Mouse (Mus musculus) neural tube, embryonic 12.5 days (tissue): ENCODE measurements around the gene Hp1bp3. TPM values are rescaled to one million over a fixed set of nuclear protein-coding genes. Genes with fewer than 3 reads are reported as not detected.

Source experiments
- ATAC-seq: fragments of 200-750 bp; cut with Nextera tagmentation; 2 replicates; pipeline ENCODE4 v1.8.0; 2017; ENCODE audit warnings: low read depth, mild to moderate bottlenecking, moderate TSS enrichment, moderate library complexity; ENCODE audit not compliant: low FRiP score
- H3K27ac ChIP-seq: fragments of 300-500 bp; sonication (generic); 2 replicates; pipeline ENCODE4 v1.5.1; 2016
- H3K27me3 ChIP-seq: fragments of 300-500 bp; sonication (generic); replicated peaks from 2 replicates; pipeline ENCODE4 v1.6.1; 2016; ENCODE audit warnings: mild to moderate bottlenecking
- H3K36me3 ChIP-seq: fragments of 300-500 bp; sonication (generic); 2 replicates; pipeline ENCODE4 v1.6.1; 2016; ENCODE audit warnings: mild to moderate bottlenecking
- H3K4me1 ChIP-seq: fragments of 300-500 bp; sonication (generic); 2 replicates; pipeline ENCODE4 v1.6.1; 2016
- H3K4me2 ChIP-seq: fragments of 300-500 bp; sonication (generic); replicated peaks from 2 replicates; pipeline ENCODE4 v1.6.1; 2016; ENCODE audit warnings: mild to moderate bottlenecking
- H3K4me3 ChIP-seq: fragments of 300-500 bp; sonication (generic); 2 replicates; pipeline ENCODE4 v1.5.1; 2016
- H3K9ac ChIP-seq: fragments of 300-500 bp; sonication (generic); 2 replicates; pipeline ENCODE4 v1.6.1; 2016; ENCODE audit warnings: mild to moderate bottlenecking
- H3K9me3 ChIP-seq: fragments of 300-500 bp; sonication (generic); 2 replicates; pipeline ENCODE4 v1.6.1; 2016; ENCODE audit warnings: mild to moderate bottlenecking
- WGBS: fragments of 180-500 bp; shearing (Covaris S2); methylation state at CpG from one replicate; pipeline ENCODE4 v1.1.7; 2016; 5-methylcytosine and 5-hydroxymethylcytosine counted together
- polyA plus RNA-seq: library from polyadenylated mRNA; unstranded; fragments of >200 nt; fragmentation: Nextera tagmentation; extraction: Ambion mirVana; gene quantifications from 2 replicates; pipeline ENCODE4 v1.2.1, GENCODE M21; 2016

Gene Hp1bp3
- polyA plus RNA-seq, 1 experiment from 2014 or later: 193 TPM

- no peak overlapping the region for H3K9ac ChIP-seq
- no peaks in the 10 kb centered on the region for H3K4me1 ChIP-seq
- peaks cover 82% of the 10 kb centered on the region for H3K36me3 ChIP-seq
- H3K27me3 ChIP-seq: no peaks in the 10 kb centered on the region
- no peak overlapping the region for H3K4me3 ChIP-seq
- no peak overlapping the region for H3K4me2 ChIP-seq
- ATAC-seq: no peak
- H3K27ac ChIP-seq: no peak overlapping the region
- WGBS: 89% methylated on average over 9 of the region's 9 CpGs
- H3K9me3 ChIP-seq: no peaks in the 10 kb centered on the region
Observed at GRCm38 (mm10) chr4:138201696-138202095, 14.4 kb upstream of the Hp1bp3 start.

GRCm38 (mm10) chr4:138210116-138210515 is 6.0 kb upstream of the Hp1bp3 start:
- no peak for ATAC-seq
- Histone ChIP-seq H3K27ac (no peak overlapping the region), H3K4me2 (no peak overlapping the region), H3K36me3 (peaks cover 41% of the 10 kb centered on the region), H3K4me3 (no peak overlapping the region), H3K9ac (no peak overlapping the region), H3K27me3 (no peaks in the 10 kb centered on the region), H3K4me1 (no peaks in the 10 kb centered on the region), H3K9me3 (no peaks in the 10 kb centered on the region)
- WGBS: 96% methylated on average over 5 of the region's 5 CpGs

GRCm38 (mm10) chr4:138213861-138214260 is 2.2 kb upstream of the Hp1bp3 start:
- Histone ChIP-seq H3K9ac (no peak overlapping the region), H3K4me3 (no peak overlapping the region), H3K27me3 (no peaks in the 10 kb centered on the region), H3K36me3 (peaks cover 14% of the 10 kb centered on the region), H3K4me1 (peaks cover 16% of the 10 kb centered on the region), H3K9me3 (no peaks in the 10 kb centered on the region), H3K4me2 (no peak overlapping the region), H3K27ac (no peak overlapping the region)
- no peak for ATAC-seq
- 91% methylated on average over 3 of the region's 3 CpGs for WGBS

- H3K4me2 ChIP-seq: peak overlapping the region; percentile 71
- H3K9ac ChIP-seq: peak overlapping the region; percentile 96
- no peak for ATAC-seq
- H3K9me3 ChIP-seq: no peaks in the 10 kb centered on the region
- no peaks in the 10 kb centered on the region for H3K36me3 ChIP-seq
- H3K27me3 ChIP-seq: no peaks in the 10 kb centered on the region
- peaks cover 27% of the 10 kb centered on the region for H3K4me1 ChIP-seq
- H3K4me3 ChIP-seq: peak overlapping the region; percentile 99
- WGBS: 48% methylated on average over 13 of the region's 13 CpGs
- H3K27ac ChIP-seq: peak overlapping the region; percentile 98
Observed at GRCm38 (mm10) chr4:138215671-138216199, 361 bp upstream of the Hp1bp3 start.

- peak overlapping the region; percentile 99 for H3K4me3 ChIP-seq
- under 1% methylated on average over 60 of the region's 68 CpGs for WGBS
- H3K27me3 ChIP-seq: no peaks in the 10 kb centered on the region
- peak overlapping the region; percentile 98 for H3K27ac ChIP-seq
- no peaks in the 10 kb centered on the region for H3K36me3 ChIP-seq
- H3K9me3 ChIP-seq: no peaks in the 10 kb centered on the region
- peak; percentile 96 for ATAC-seq
- peak overlapping the region; percentile 71 for H3K4me2 ChIP-seq
- peaks cover 27% of the 10 kb centered on the region for H3K4me1 ChIP-seq
- peak overlapping the region; percentile 96 for H3K9ac ChIP-seq
Observed at GRCm38 (mm10) chr4:138216891-138217392, 846 bp downstream of the Hp1bp3 start.

- peaks cover 4% of the 10 kb centered on the region; the same call in 1 of the 2 replicates for H3K36me3 ChIP-seq
- peak overlapping the region; percentile 99 for H3K4me3 ChIP-seq
- no peaks in the 10 kb centered on the region for H3K9me3 ChIP-seq
- peak; percentile 14 for ATAC-seq
- peak overlapping the region; percentile 96 for H3K9ac ChIP-seq
- peak overlapping the region; percentile 98; the same call in 1 of the 2 replicates for H3K27ac ChIP-seq
- H3K4me1 ChIP-seq: peaks cover 27% of the 10 kb centered on the region
- WGBS: under 1% methylated on average over 33 of the region's 36 CpGs
- H3K4me2 ChIP-seq: peak overlapping the region; percentile 71
- H3K27me3 ChIP-seq: no peaks in the 10 kb centered on the region
Observed at GRCm38 (mm10) chr4:138217441-138217840, 1.3 kb downstream of the Hp1bp3 start.

- no peak overlapping the region for H3K27ac ChIP-seq
- no peaks in the 10 kb centered on the region for H3K27me3 ChIP-seq
- WGBS: 84% methylated on average over 11 of the region's 11 CpGs
- H3K4me1 ChIP-seq: peaks cover 27% of the 10 kb centered on the region
- H3K36me3 ChIP-seq: peaks cover 11% of the 10 kb centered on the region
- peak overlapping the region; percentile 71 for H3K4me2 ChIP-seq
- peak overlapping the region; percentile 96 for H3K9ac ChIP-seq
- no peaks in the 10 kb centered on the region for H3K9me3 ChIP-seq
- H3K4me3 ChIP-seq: peak overlapping the region; percentile 99
- no peak for ATAC-seq
Observed at GRCm38 (mm10) chr4:138217951-138218685, 2.0 kb downstream of the Hp1bp3 start.

GRCm38 (mm10) chr4:138219331-138219730 is 3.2 kb downstream of the Hp1bp3 start:
- 91% methylated on average over 5 of the region's 5 CpGs for WGBS
- Histone ChIP-seq H3K4me1 (peaks cover 27% of the 10 kb centered on the region), H3K27me3 (no peaks in the 10 kb centered on the region), H3K36me3 (peaks cover 23% of the 10 kb centered on the region), H3K4me2 (peak overlapping the region; percentile 71; the same call in 1 of the 2 replicates), H3K4me3 (no peak overlapping the region), H3K9me3 (no peaks in the 10 kb centered on the region), H3K9ac (0 out of 2 replicates have a peak overlapping the region, but pooled peaks have one; percentile 9), H3K27ac (no peak overlapping the region)
- ATAC-seq: no peak

GRCm38 (mm10) chr4:138220761-138221160 is 4.7 kb downstream of the Hp1bp3 start:
- Histone ChIP-seq H3K27me3 (no peaks in the 10 kb centered on the region), H3K4me3 (no peak overlapping the region), H3K4me1 (peaks cover 23% of the 10 kb centered on the region), H3K4me2 (no peak overlapping the region), H3K36me3 (peaks cover 33% of the 10 kb centered on the region), H3K27ac (no peak overlapping the region), H3K9me3 (no peaks in the 10 kb centered on the region), H3K9ac (no peak overlapping the region)
- ATAC-seq: no peak
- 91% methylated on average over 7 of the region's 7 CpGs for WGBS

GRCm38 (mm10) chr4:138221406-138221805 is 5.3 kb downstream of the Hp1bp3 start:
- Histone ChIP-seq H3K4me2 (no peak overlapping the region), H3K27ac (no peak overlapping the region), H3K36me3 (peaks cover 39% of the 10 kb centered on the region), H3K4me3 (no peak overlapping the region), H3K9ac (no peak overlapping the region), H3K27me3 (no peaks in the 10 kb centered on the region), H3K9me3 (no peaks in the 10 kb centered on the region), H3K4me1 (peaks cover 22% of the 10 kb centered on the region)
- WGBS: 95% methylated on average over 5 of the region's 5 CpGs
- ATAC-seq: no peak

GRCm38 (mm10) chr4:138222396-138222795 is 6.3 kb downstream of the Hp1bp3 start:
- Histone ChIP-seq H3K27ac (no peak overlapping the region), H3K9me3 (no peaks in the 10 kb centered on the region), H3K4me3 (no peak overlapping the region), H3K27me3 (no peaks in the 10 kb centered on the region), H3K36me3 (peaks cover 47% of the 10 kb centered on the region), H3K9ac (no peak overlapping the region), H3K4me1 (peaks cover 22% of the 10 kb centered on the region), H3K4me2 (no peak overlapping the region)
- no peak for ATAC-seq
- 87% methylated on average over 5 of the region's 5 CpGs for WGBS

GRCm38 (mm10) chr4:138223623-138224022 is 7.5 kb downstream of the Hp1bp3 start:
- Histone ChIP-seq H3K4me1 (peaks cover 13% of the 10 kb centered on the region), H3K27me3 (no peaks in the 10 kb centered on the region), H3K9ac (no peak overlapping the region), H3K4me3 (no peak overlapping the region), H3K4me2 (no peak overlapping the region), H3K36me3 (peaks cover 59% of the 10 kb centered on the region), H3K27ac (no peak overlapping the region), H3K9me3 (no peaks in the 10 kb centered on the region)
- no peak for ATAC-seq
- 91% methylated on average over 10 of the region's 10 CpGs for WGBS
